Mouse (Mus musculus) heart, embryonic 14.5 days (tissue): ENCODE measurements around the gene Rnf224. TPM values are rescaled to one million over a fixed set of nuclear protein-coding genes. Genes with fewer than 3 reads are reported as not detected.

Experiments
- ATAC-seq: fragments of 200-750 bp; cut with Nextera tagmentation; 2 replicates; pipeline ENCODE4 v1.8.0; 2017; ENCODE audit warnings: low read depth, moderate TSS enrichment; ENCODE audit not compliant: insufficient number of reproducible peaks, insufficient read depth, low FRiP score
- H3K27ac ChIP-seq, 2 experiments: fragments of 200-500 bp in 1 of 2; fragments of 300-500 bp in 1 of 2; sonication (generic) in 1 of 2; replicated peaks in 1 of 2; 2 replicates each; pipeline ENCODE4 v1.5.1; 2012 to 2014; ENCODE audit warnings: low read depth in 2 of 2, low read length in 2 of 2, control low read depth in 1 of 2, mild to moderate bottlenecking in 1 of 2, mixed read lengths in 1 of 2; ENCODE audit not compliant: control insufficient read depth in 1 of 2, insufficient read depth in 1 of 2
- H3K27me3 ChIP-seq: fragments of 300-500 bp; sonication (generic); 2 replicates; pipeline ENCODE4 v1.6.1; 2014; ENCODE audit warnings: mild to moderate bottlenecking, low read length, control low read depth; ENCODE audit not compliant: control insufficient read depth, insufficient read depth
- H3K36me3 ChIP-seq: fragments of 300-500 bp; sonication (generic); 2 replicates; pipeline ENCODE4 v1.6.1; 2014; ENCODE audit warnings: mild to moderate bottlenecking, control low read depth, low read length, mixed read lengths; ENCODE audit not compliant: control insufficient read depth, insufficient read depth
- H3K4me1 ChIP-seq, 2 experiments: fragments of 200-500 bp in 1 of 2; fragments of 300-500 bp in 1 of 2; sonication (generic) in 1 of 2; 2 replicates each; pipeline ENCODE4 v1.6.1; 2012 to 2014; ENCODE audit warnings: low read length in 2 of 2, control low read depth in 1 of 2, mixed read lengths in 1 of 2; ENCODE audit not compliant: control insufficient read depth in 2 of 2, insufficient read depth in 2 of 2
- H3K4me2 ChIP-seq: fragments of 300-500 bp; sonication (generic); 2 replicates; pipeline ENCODE4 v1.6.1; 2014; ENCODE audit warnings: mild to moderate bottlenecking, low read length
- H3K4me3 ChIP-seq, 2 experiments: fragments of 200-500 bp in 1 of 2; fragments of 300-500 bp in 1 of 2; sonication (generic) in 1 of 2; 2 replicates each; pipeline ENCODE4 v1.5.1; 2012 to 2014; ENCODE audit warnings: low read length in 2 of 2, mild to moderate bottlenecking in 2 of 2, control low read depth in 1 of 2, low read depth in 1 of 2, moderate library complexity in 1 of 2; ENCODE audit not compliant: control insufficient read depth in 1 of 2, insufficient read depth in 1 of 2
- H3K9ac ChIP-seq: fragments of 300-500 bp; sonication (generic); 2 replicates; pipeline ENCODE4 v1.6.1; 2014; ENCODE audit warnings: mild to moderate bottlenecking, low read length
- H3K9me3 ChIP-seq: fragments of 300-500 bp; sonication (generic); 2 replicates; pipeline ENCODE4 v1.6.1; 2016; ENCODE audit warnings: low read length, control low read depth; ENCODE audit not compliant: control insufficient read depth
- WGBS: fragments of 180-500 bp; shearing (Covaris S2); extraction: QIAGEN DNeasy Blood & Tissue Kit; methylation state at CpG from one replicate; pipeline ENCODE4 v1.1.7; 2014; 5-methylcytosine and 5-hydroxymethylcytosine counted together
- polyA plus RNA-seq: library from polyadenylated mRNA; unstranded; fragments of >200 nt; fragmentation: Nextera tagmentation; extraction: Ambion mirVana; gene quantifications from 2 replicates; pipeline ENCODE4 v1.2.1, GENCODE M21; 2014

Gene Rnf224
- polyA plus RNA-seq, 1 experiment from 2014 or later = not detected

DNA sequence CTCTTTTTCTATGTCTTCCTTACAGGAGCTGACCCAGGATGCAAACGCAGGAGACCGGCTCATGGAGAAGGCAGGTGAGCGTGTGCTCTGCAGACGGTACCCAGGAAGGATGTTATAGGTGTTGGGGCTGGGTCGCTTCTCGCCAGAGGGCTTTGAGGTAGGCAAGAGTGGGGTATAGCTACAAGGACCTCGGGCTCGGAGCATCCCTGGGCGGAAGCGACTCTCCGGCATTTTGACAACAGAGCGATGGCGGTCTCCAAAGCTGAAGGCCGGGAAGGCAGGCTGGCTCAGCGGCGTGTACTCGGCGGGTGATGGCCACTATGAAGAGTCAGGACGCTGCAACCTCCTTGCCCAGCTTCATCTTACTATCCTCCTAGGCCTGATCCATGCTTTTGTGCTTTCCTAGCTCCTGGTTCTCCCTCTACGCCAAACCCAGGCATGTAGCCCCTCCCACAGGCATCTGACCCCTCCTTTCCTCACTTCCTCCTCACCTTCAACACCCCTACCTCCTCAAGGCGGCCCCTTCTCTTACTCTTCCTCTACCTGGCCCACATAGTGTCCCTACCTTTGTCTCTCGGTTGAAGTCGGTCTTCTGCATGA is 23.2 kb downstream of the Rnf224 start:
- ATAC-seq = no peak
- Histone ChIP-seq H3K27ac (no peak overlapping the region), H3K36me3 (peaks cover 14% of the 10 kb centered on the region), H3K9me3 (no peaks in the 10 kb centered on the region), H3K27me3 (0 out of 2 replicates have a peak, but pooled peaks cover 3% of the 10 kb centered on the region), H3K4me1 (peaks cover 5 to 16% of the 10 kb centered on the region in 2 experiments), H3K9ac (no peak overlapping the region), H3K4me3 (no peak overlapping the region), H3K4me2 (no peak overlapping the region)
- WGBS = 52% methylated on average over 23 of the region's 23 CpGs

DNA sequence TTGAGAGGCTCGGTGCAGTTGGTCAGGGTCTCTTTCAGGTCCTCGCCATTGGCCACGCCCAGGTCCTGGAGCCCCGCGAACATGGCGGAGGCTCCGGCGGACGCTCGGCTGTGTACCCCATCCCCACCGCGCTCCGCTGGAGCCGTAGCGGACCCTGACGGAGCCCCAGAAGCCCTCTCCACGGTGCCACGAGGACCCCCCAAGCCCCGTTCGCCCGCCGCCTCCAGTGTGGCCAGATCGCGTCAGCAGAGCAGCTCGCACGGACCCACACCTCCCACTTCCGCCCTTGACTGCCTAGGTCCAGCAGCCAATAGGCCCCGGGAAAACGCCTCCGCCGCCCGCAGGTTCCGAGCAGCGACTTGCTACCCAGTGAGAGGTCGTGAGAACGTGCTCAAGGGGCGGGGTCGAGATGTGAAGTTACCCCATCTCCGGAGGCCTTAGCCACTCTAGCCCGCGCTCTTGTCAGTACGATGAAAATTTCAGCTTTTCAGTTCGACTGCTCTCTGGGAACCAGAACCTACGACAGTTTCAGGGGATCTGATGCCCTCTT is 25.4 kb downstream of the Rnf224 start, which contains the start of gene Nelfb:
TSS of gene Nelfb (minus strand) at position 369 of the 550 bp plus-strand sequence.
- peak within 1 kb of the TSS; percentile 73 to 84 for H3K27ac ChIP-seq

DNA sequence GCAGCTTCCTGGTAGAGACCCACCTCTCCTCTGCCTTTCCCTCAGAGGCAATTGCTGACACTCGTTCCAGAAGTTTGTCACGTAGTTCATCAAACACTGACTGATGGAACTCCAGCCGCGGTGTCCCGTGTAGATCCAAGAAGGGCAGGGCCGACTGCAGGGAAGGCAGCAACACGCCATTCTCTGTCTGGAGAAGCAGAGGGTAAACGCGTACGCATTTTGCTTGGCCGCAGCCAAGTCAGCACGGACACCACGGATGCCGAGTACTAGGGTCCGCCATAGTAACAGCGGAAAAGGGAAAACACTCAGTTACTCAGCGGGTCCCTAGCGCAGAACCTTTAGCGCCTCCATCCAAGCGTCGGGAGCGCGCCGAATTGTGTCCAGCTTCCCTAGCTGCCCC is 25.9 kb downstream of the Rnf224 start:
- Histone ChIP-seq H3K4me1 (peaks cover 5 to 16% of the 10 kb centered on the region in 2 experiments), H3K9me3 (no peaks in the 10 kb centered on the region), H3K4me2 (peak overlapping the region; percentile 74), H3K27ac (peak overlapping the region; percentile 73 to 84), H3K27me3 (0 out of 2 replicates have a peak, but pooled peaks cover 3% of the 10 kb centered on the region), H3K36me3 (peaks cover 40% of the 10 kb centered on the region), H3K4me3 (peak overlapping the region; percentile 86 to 87), H3K9ac (peak overlapping the region; percentile 92)
- peak; percentile 10; the same call in 1 of the 2 replicates for ATAC-seq
- WGBS = under 1% methylated on average over 24 of the region's 24 CpGs

More for the DNA sequence above, 25.4 kb downstream of the Rnf224 start, which contains the start of gene Nelfb:
- Histone ChIP-seq H3K9me3 (no peaks in the 10 kb centered on the region), H3K4me2 (peak within 1 kb of the TSS; percentile 74), H3K9ac (peak within 1 kb of the TSS; percentile 92), H3K4me1 (peaks cover 5 to 16% of the 10 kb centered on the region in 2 experiments), H3K36me3 (peaks cover 35% of the 10 kb centered on the region), H3K27me3 (0 out of 2 replicates have a peak, but pooled peaks cover 3% of the 10 kb centered on the region), H3K4me3 (peak within 1 kb of the TSS; percentile 86 to 87)
- 1% methylated on average over 44 of the region's 44 CpGs for WGBS
- ATAC-seq = peak; percentile 85

DNA sequence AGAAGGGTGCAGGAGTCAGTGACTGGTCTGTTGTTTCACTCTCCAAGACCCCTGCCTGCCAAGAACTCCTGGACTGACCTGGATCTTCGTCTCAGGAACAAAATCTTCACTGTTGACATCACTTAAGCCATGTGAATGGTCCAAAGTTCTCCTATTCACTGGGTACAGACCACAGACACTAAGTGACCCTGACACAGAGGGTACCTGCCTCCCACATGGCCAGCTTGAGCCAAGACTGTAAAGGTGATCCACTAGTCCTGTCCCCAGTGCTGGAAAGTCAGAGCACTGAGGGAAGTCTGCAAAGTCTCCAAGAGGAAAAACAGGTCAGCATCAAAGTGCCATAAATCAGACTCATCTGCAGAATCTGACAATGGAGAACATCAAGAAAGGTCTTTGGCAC is 29.0 kb downstream of the Rnf224 start:
- Histone ChIP-seq H3K36me3 (peaks cover 71% of the 10 kb centered on the region), H3K27me3 (no peaks in the 10 kb centered on the region), H3K4me2 (no peak overlapping the region), H3K4me1 (peaks cover 5 to 16% of the 10 kb centered on the region in 2 experiments), H3K9me3 (no peaks in the 10 kb centered on the region), H3K4me3 (no peak overlapping the region), H3K9ac (no peak overlapping the region), H3K27ac (no peak overlapping the region)
- ATAC-seq = no peak
- 68% methylated on average over 1 of the region's 1 CpGs for WGBS

DNA sequence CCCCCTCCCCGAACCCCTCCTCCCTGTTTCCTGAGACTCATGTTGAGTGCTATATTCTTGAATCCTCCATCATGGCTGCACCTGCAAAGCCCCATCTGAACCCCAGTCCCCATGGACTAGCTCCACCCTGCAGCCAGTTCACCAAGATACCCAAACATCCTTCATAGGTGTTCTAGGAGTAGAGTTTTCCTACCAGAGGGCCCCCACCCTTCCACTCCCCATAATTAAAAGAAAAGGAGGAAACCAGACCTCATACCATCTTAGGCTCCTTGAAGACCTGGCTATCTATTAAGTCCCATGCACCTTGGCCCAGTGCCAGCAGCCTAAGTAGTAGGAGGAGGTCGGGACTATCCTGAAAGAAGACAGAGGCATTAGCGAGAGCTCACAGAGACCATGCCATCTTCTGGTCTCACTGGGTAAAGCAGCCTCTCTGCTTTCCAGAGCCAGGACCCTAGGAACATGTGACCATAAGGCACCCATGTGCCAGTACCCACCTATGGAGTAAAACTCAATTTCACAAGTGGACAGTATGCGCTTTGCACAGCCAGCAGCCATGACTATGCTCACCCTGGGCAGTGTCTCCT is 32.9 kb downstream of the Rnf224 start:
- no peaks in the 10 kb centered on the region; a peak in 1 of 4 replicates for H3K4me1 ChIP-seq
- no peaks in the 10 kb centered on the region for H3K9me3 ChIP-seq
- no peak overlapping the region for H3K9ac ChIP-seq
- no peak overlapping the region for H3K4me3 ChIP-seq
- 58% methylated on average over 4 of the region's 4 CpGs for WGBS
- peaks cover 98% of the 10 kb centered on the region for H3K36me3 ChIP-seq
- no peak overlapping the region for H3K4me2 ChIP-seq
- no peak for ATAC-seq
- no peaks in the 10 kb centered on the region for H3K27me3 ChIP-seq
- H3K27ac ChIP-seq = no peak overlapping the region

DNA sequence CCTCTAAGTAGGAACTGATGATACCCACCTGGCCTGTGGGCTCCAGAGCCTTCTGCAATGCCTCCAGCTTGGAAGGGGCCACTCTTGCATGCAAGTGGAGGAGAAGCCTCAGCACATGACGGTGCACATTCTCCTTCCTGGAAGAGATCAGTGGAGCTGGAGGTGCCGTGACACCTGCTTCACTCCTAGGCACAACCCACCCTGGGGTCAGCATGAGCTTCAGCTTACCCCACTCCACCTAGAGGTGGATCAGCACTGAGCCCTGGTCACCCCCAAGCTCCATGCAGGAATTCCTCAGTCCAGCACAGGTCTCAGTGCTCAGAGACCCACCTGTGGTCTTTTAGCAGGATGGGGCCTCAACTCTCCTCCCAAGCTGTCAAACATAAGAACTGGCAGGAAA is 36.0 kb downstream of the Rnf224 start:
- H3K4me3 ChIP-seq = no peak overlapping the region
- no peak overlapping the region for H3K9ac ChIP-seq
- no peak overlapping the region for H3K4me2 ChIP-seq
- H3K27me3 ChIP-seq = no peaks in the 10 kb centered on the region; the same call in 1 of the 2 replicates
- no peak overlapping the region for H3K27ac ChIP-seq
- 90% methylated on average over 2 of the region's 2 CpGs for WGBS
- H3K9me3 ChIP-seq = no peaks in the 10 kb centered on the region
- no peak for ATAC-seq
- peaks cover 75% of the 10 kb centered on the region for H3K36me3 ChIP-seq
- peaks cover 6 to 13% of the 10 kb centered on the region in 2 experiments; a peak in 3 of 4 replicates for H3K4me1 ChIP-seq

DNA sequence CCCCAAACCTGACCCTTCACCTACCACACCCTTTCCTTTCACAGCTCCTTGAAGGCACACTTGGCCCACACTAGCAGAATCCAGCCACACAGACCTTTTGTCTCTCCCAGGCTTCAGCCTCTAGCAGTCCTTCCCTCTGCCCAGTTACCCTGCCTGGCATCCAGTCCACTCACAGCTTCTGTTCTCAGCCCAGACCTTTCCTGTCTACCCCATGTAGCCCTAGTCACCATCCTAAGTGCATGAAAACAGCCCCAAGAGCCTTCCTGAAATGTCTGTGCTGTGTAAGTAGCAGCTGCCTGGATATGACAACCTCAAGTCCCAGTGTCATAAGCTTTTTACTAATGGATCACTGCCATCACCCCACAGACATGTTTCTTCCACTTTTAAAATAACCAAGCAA is 38.6 kb downstream of the Rnf224 start:
- peaks cover 48% of the 10 kb centered on the region for H3K36me3 ChIP-seq
- H3K4me2 ChIP-seq = no peak overlapping the region
- H3K9ac ChIP-seq = no peak overlapping the region
- H3K9me3 ChIP-seq = no peaks in the 10 kb centered on the region
- no peak overlapping the region for H3K4me3 ChIP-seq
- H3K4me1 ChIP-seq = peaks cover 9 to 26% of the 10 kb centered on the region in 2 experiments; a peak in 3 of 4 replicates
- ATAC-seq = no peak
- peaks cover 5% of the 10 kb centered on the region for H3K27me3 ChIP-seq
- peak overlapping the region; percentile 36 to 82 for H3K27ac ChIP-seq
